Mouse (Mus musculus) bone marrow, adult 2 months (tissue): ENCODE results near the gene Pphln1. TPM values are rescaled to one million over a fixed set of nuclear protein-coding genes. Genes with fewer than 3 reads are reported as not detected.
A peak's percentile ranks its signal among the peaks of the same experiment; 100 is the strongest.

ENCODE experiments used
- H3K27ac ChIP-seq: fragments of 200-500 bp; 2 replicates; pipeline ENCODE4 v1.5.1; 2012; ENCODE audit warnings: low read depth, mild to moderate bottlenecking, control low read depth, inconsistent platforms, low read length; ENCODE audit not compliant: control insufficient read depth, poor library complexity, insufficient read depth
- H3K4me1 ChIP-seq: fragments of 200-500 bp; 2 replicates; pipeline ENCODE4 v1.6.1; 2011; ENCODE audit warnings: low read length; ENCODE audit not compliant: control insufficient read depth, insufficient read depth
- H3K4me3 ChIP-seq: fragments of 200-500 bp; replicated peaks from 2 replicates; pipeline ENCODE3; 2011; ENCODE audit warnings: mild to moderate bottlenecking, low read depth, low read length, control low read depth; ENCODE audit not compliant: control insufficient read depth
- CTCF ChIP-seq: fragments of 200-500 bp; IDR thresholded peaks from 2 replicates; pipeline ENCODE4 v1.5.1; 2011; ENCODE audit warnings: low read length, control low read depth; ENCODE audit not compliant: control insufficient read depth, insufficient read depth
- POLR2A ChIP-seq: fragments of 200-500 bp; IDR thresholded peaks from 2 replicates; pipeline ENCODE4 v1.6.1; 2011; ENCODE audit warnings: low read depth, mild to moderate bottlenecking, control low read depth, low read length, borderline replicate concordance; ENCODE audit not compliant: control insufficient read depth
- WGBS: fragments of 180-500 bp; shearing (Covaris S2); methylation state at CpG from one replicate; pipeline ENCODE4 v1.1.7; 2018; 5-methylcytosine and 5-hydroxymethylcytosine counted together
- polyA plus RNA-seq: library from polyadenylated mRNA; stranded (reverse); fragments of >200 nt; gene quantifications from 2 replicates; pipeline ENCODE4 v1.2.4, GENCODE M21; 2011; ENCODE audit warnings: low replicate concordance; ENCODE audit not compliant: missing spikeins, insufficient read depth, insufficient read length

Pphln1 gene
- polyA plus RNA-seq, 1 experiment, result 9.0 TPM

DNA sequence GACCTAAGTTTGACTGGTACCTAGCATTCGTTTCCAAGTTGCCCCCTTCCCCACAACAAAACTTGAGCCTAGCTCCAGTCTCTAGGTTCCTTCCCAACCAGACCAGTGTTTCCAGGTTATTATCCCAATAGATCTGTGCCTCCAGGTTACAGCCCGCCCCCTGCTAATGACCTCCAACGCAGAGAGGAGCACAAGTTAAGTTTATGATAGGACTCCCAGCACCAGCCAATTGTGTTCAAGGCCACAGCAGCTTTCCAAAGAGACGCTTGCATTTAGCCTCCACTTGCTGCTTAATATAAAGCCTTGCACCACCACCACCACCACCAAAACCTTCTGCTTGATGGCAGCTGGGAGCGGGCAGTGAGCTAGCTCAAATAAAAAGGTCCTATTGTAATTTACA is 16.8 kb upstream of the Pphln1 start:
- WGBS, result 78% methylated on average over 5 of the region's 5 CpGs
- H3K4me3 ChIP-seq, result no peak overlapping the region
- H3K4me1 ChIP-seq, result no peaks in the 10 kb centered on the region
- TF ChIP-seq CTCF, result no peak
- TF ChIP-seq POLR2A, result no peak
- no peak overlapping the region for H3K27ac ChIP-seq

DNA sequence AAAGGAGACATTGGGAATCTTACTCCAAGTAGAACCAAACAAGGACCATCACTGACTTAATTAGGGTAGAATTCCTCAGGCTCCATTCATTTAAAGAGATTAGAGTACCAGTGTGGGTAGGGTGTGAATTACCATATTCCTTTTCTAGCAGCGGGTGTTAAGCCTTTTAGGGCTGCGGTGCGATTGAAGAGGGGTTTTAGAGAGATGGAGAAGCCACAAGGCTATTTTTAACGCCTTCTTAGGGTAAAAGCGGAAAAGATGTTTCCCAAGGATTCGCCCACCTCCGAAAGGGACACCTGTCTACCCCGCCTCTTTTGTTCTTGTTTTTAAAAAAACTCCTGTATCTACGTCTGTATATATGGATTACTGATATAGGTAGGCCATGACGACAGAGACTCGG is 881 bp upstream of the Pphln1 start:
- H3K4me3 ChIP-seq, result peak overlapping the region; percentile 68
- no peak for TF ChIP-seq CTCF
- no peak for TF ChIP-seq POLR2A

GRCm38 (mm10) chr15:93398699-93399540 is 770 bp downstream of the Pphln1 start:
- WGBS, result 14% methylated on average over 36 of the region's 36 CpGs
- no peak for TF ChIP-seq CTCF
- TF ChIP-seq POLR2A, result no peak
- H3K4me1 ChIP-seq, result peaks cover 2% of the 10 kb centered on the region; the same call in 1 of the 2 replicates

More for the DNA sequence above, 881 bp upstream of the Pphln1 start:
- 4% methylated on average over 11 of the region's 11 CpGs for WGBS
- peaks cover 2% of the 10 kb centered on the region; the same call in 1 of the 2 replicates for H3K4me1 ChIP-seq
- H3K27ac ChIP-seq, result no peak overlapping the region

DNA sequence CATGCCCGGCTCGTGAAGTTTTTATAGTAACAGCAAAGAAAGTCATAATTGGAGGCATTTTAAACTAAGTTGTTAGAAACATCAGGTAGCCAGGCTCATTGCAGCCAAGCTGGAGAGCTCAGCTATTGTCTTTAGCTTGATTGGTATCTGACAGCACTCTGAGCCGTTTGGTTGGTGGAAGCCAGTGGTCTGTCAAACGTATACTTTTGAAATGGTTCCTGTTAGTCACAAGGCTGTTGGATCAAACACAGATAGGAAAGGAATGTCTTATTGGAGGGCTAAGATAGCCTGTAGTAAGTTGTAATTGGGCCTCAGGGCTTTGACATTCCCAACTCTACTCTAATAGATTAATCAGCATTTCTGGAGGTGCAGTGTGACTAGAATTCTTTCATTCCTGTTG is 3.3 kb downstream of the Pphln1 start:
- no peak overlapping the region for H3K27ac ChIP-seq
- no peak overlapping the region for H3K4me3 ChIP-seq
- 63% methylated on average over 4 of the region's 4 CpGs for WGBS
- H3K4me1 ChIP-seq, result peaks cover 2% of the 10 kb centered on the region; the same call in 1 of the 2 replicates
- TF ChIP-seq CTCF, result no peak
- TF ChIP-seq POLR2A, result no peak

More at GRCm38 (mm10) chr15:93398699-93399540, 770 bp downstream of the Pphln1 start:
- Histone ChIP-seq H3K27ac (peak overlapping the region; percentile 92; the same call in 1 of the 2 replicates), H3K4me3 (peak overlapping the region; percentile 68)

DNA sequence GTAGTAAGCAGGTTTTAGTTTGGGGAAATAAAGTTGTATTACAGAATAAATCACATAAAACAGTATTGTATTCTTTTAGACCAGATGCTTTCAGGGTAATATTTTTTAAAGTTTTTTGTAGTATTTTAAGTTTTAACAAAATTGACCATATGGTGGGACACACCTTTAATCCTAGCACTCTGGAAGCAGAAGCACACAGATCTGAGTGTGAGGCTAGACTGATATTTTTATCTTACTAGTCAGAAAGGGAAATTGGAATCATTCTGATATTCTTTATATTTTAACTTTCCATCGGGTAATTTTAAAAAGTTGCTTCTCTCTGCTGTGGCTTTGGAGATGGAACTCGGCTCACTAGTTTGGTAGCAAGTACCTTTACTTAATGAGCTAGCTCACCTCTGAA is 4.6 kb downstream of the Pphln1 start:
- 62% methylated on average over 2 of the region's 2 CpGs for WGBS
- TF ChIP-seq POLR2A (no peak), CTCF (no peak)
- H3K4me1 ChIP-seq, result peaks cover 2% of the 10 kb centered on the region; the same call in 1 of the 2 replicates

GRCm38 (mm10) chr15:93404849-93405248 is 6.7 kb downstream of the Pphln1 start:
- H3K27ac ChIP-seq, result no peak overlapping the region
- TF ChIP-seq POLR2A, result no peak
- no peak for TF ChIP-seq CTCF
- H3K4me3 ChIP-seq, result no peak overlapping the region
- H3K4me1 ChIP-seq, result no peaks in the 10 kb centered on the region

More for the DNA sequence above, 4.6 kb downstream of the Pphln1 start:
- Histone ChIP-seq H3K4me3 (no peak overlapping the region), H3K27ac (no peak overlapping the region)

DNA sequence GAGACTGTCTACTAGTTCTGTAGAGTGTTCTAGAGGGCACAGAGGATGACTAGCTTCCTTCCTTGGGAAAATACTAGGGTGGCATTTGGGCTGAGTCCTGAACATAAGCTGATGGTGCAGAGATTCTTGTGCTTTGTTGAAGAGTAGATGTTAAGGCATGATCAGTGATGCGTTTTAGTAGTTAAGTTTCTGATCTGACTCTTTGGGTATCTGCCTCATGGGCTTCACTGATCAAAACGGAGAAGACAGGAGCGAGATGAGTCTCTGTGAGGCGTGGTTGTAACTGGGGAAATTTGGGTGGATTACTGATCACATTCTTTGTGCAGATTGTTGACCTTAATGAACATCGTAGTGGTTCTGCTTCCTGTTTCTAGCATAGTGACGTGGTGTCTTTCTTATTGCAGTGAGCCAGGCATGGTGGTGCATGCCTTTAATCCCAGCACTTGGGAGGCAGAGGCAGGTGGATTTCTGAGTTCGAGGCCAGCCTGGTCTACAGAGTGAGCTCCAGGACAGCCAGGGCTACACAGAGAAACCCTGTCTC is 7.4 kb downstream of the Pphln1 start:
- 69% methylated on average over 7 of the region's 7 CpGs for WGBS
- H3K4me1 ChIP-seq, result no peaks in the 10 kb centered on the region
- no peak overlapping the region for H3K27ac ChIP-seq
- TF ChIP-seq POLR2A (no peak), CTCF (no peak)
- H3K4me3 ChIP-seq, result no peak overlapping the region

DNA sequence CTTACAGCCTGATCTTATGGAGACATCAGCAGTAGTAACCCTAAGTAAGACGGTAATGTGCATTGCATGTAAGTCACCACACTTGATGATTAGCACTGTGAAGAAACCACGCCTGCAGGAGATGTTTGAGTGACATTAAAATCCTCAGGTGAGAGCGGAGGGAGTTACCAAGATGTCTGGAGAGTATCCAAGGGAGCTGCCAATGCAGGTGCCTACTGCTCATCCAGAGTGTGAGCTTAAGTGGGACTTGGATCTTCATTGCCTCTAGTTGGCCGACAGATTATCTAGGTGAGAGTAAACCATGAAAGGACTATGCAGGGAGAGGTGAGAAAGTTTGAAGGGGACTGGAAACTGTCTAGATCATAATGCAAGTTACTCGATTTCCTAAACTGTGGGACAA is 8.3 kb downstream of the Pphln1 start:
- WGBS, result 86% methylated on average over 5 of the region's 5 CpGs
- Histone ChIP-seq H3K4me3 (no peak overlapping the region), H3K4me1 (no peaks in the 10 kb centered on the region), H3K27ac (no peak overlapping the region)
- no peak for TF ChIP-seq POLR2A
- no peak for TF ChIP-seq CTCF
